Mouse (Mus musculus) neural tube, embryonic 14.5 days (tissue): ENCODE measurements around the gene Smim24. TPM values are rescaled to one million over a fixed set of nuclear protein-coding genes. Genes with fewer than 3 reads are reported as not detected.

ENCODE experiments used
- ATAC-seq: fragments of 200-750 bp; cut with Nextera tagmentation; 2 replicates; pipeline ENCODE4 v1.8.0; 2017; ENCODE audit warnings: low read depth, mild to moderate bottlenecking, moderate TSS enrichment, moderate library complexity
- H3K27ac ChIP-seq: fragments of 300-500 bp; sonication (generic); 2 replicates; pipeline ENCODE4 v1.5.1; 2014; ENCODE audit warnings: low read depth, mild to moderate bottlenecking, control low read depth, low read length, moderate library complexity, mixed read lengths
- H3K27me3 ChIP-seq: fragments of 300-500 bp; sonication (generic); 2 replicates; pipeline ENCODE4 v1.6.1; 2014; ENCODE audit warnings: low read length; ENCODE audit not compliant: control insufficient read depth, insufficient read depth
- H3K36me3 ChIP-seq: fragments of 300-500 bp; sonication (generic); 2 replicates; pipeline ENCODE4 v1.6.1; 2014; ENCODE audit warnings: low read length, mixed read lengths; ENCODE audit not compliant: control insufficient read depth, insufficient read depth
- H3K4me1 ChIP-seq: fragments of 300-500 bp; sonication (generic); 2 replicates; pipeline ENCODE4 v1.6.1; 2014; ENCODE audit warnings: low read length; ENCODE audit not compliant: control insufficient read depth, insufficient read depth
- H3K4me2 ChIP-seq: fragments of 300-500 bp; sonication (generic); 2 replicates; pipeline ENCODE4 v1.6.1; 2014; ENCODE audit warnings: mild to moderate bottlenecking, low read depth, low read length, control low read depth
- H3K4me3 ChIP-seq: fragments of 300-500 bp; sonication (generic); 2 replicates; pipeline ENCODE4 v1.5.1; 2014; ENCODE audit warnings: low read depth, low read length, control low read depth, mixed read lengths
- H3K9ac ChIP-seq: fragments of 300-500 bp; sonication (generic); replicated peaks from 2 replicates; pipeline ENCODE4 v1.6.1; 2014; ENCODE audit warnings: low read depth, mild to moderate bottlenecking, control low read depth, low read length, mixed read lengths
- H3K9me3 ChIP-seq: fragments of 300-500 bp; sonication (generic); 2 replicates; pipeline ENCODE4 v1.6.1; 2016; ENCODE audit warnings: low read length; ENCODE audit not compliant: control insufficient read depth
- WGBS: fragments of 180-500 bp; shearing (Covaris S2); extraction: QIAGEN DNeasy Blood & Tissue Kit; methylation state at CpG from one replicate; pipeline ENCODE4 v1.1.7; 2014; 5-methylcytosine and 5-hydroxymethylcytosine counted together
- polyA plus RNA-seq: library from polyadenylated mRNA; unstranded; fragments of >200 nt; fragmentation: Nextera tagmentation; extraction: Ambion mirVana; gene quantifications from 2 replicates; pipeline ENCODE4 v1.2.1, GENCODE M21; 2014

Smim24 gene
- polyA plus RNA-seq, 1 experiment from 2014 or later = 2.0 TPM

- Histone ChIP-seq H3K4me1 (peaks cover 20% of the 10 kb centered on the region), H3K4me2 (peak overlapping the region; percentile 39), H3K9ac (peak overlapping the region; percentile 32; the same call in 1 of the 2 replicates), H3K9me3 (no peaks in the 10 kb centered on the region), H3K36me3 (peaks cover 7% of the 10 kb centered on the region; the same call in 1 of the 2 replicates), H3K4me3 (0 out of 2 replicates have a peak overlapping the region, but pooled peaks have one; percentile 12), H3K27me3 (no peaks in the 10 kb centered on the region), H3K27ac (peak overlapping the region; percentile 22; the same call in 1 of the 2 replicates)
- ATAC-seq = no peak
- WGBS = 7% methylated on average over 19 of the region's 19 CpGs
Measured at GRCm38 (mm10) chr10:81393456-81394063, 709 bp downstream of the Smim24 start.

- Histone ChIP-seq H3K4me1 (peaks cover 15% of the 10 kb centered on the region), H3K27ac (no peak overlapping the region), H3K4me2 (no peak overlapping the region), H3K9ac (no peak overlapping the region), H3K27me3 (no peaks in the 10 kb centered on the region), H3K9me3 (no peaks in the 10 kb centered on the region), H3K36me3 (peaks cover 15% of the 10 kb centered on the region), H3K4me3 (no peak overlapping the region)
- no peak for ATAC-seq
- 16% methylated on average over 5 of the region's 5 CpGs for WGBS
Measured at GRCm38 (mm10) chr10:81395127-81395526, 2.3 kb downstream of the Smim24 start.

DNA sequence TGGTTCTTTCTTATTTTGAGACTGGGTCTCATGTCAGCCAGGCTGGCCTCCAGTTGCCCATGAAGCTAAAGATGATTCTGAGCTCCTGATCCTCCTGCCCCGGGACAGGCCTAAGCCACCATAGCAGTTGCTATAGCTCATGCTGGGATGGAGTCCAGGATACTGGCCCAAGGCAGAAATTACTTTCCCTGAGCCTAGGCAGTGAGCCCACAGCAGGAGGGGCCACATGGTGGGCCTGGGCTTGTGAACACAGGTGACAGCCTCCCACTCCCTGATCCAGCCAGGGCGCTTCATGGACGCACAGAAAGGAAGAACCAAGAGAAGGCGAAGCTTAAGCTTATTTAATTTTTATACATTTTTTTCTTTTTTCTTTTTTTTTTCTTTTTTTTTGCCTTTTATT, 3.0 kb downstream of the Smim24 start:
- no peaks in the 10 kb centered on the region for H3K27me3 ChIP-seq
- H3K4me3 ChIP-seq = no peak overlapping the region
- H3K4me1 ChIP-seq = peaks cover 19% of the 10 kb centered on the region
- 84% methylated on average over 4 of the region's 4 CpGs for WGBS
- no peak overlapping the region for H3K9ac ChIP-seq
- peak overlapping the region; percentile 55; the same call in 1 of the 2 replicates for H3K27ac ChIP-seq
- peaks cover 21% of the 10 kb centered on the region for H3K36me3 ChIP-seq
- no peak overlapping the region for H3K4me2 ChIP-seq
- no peaks in the 10 kb centered on the region for H3K9me3 ChIP-seq
- ATAC-seq = no peak

- Histone ChIP-seq H3K27ac (no peak overlapping the region), H3K4me3 (no peak overlapping the region)
- no peak for ATAC-seq
Measured at GRCm38 (mm10) chr10:81396749-81397148, 3.9 kb downstream of the Smim24 start.

GRCm38 (mm10) chr10:81399296-81399695, 6.4 kb downstream of the Smim24 start:
- ATAC-seq = no peak
- no peak overlapping the region; the same call in 1 of the 2 replicates for H3K27ac ChIP-seq
- no peaks in the 10 kb centered on the region for H3K27me3 ChIP-seq
- no peak overlapping the region for H3K9ac ChIP-seq
- peaks cover 25% of the 10 kb centered on the region for H3K36me3 ChIP-seq
- WGBS = 50% methylated on average over 5 of the region's 5 CpGs
- H3K4me2 ChIP-seq = no peak overlapping the region
- no peak overlapping the region for H3K4me3 ChIP-seq
- peaks cover 36% of the 10 kb centered on the region for H3K4me1 ChIP-seq
- no peaks in the 10 kb centered on the region for H3K9me3 ChIP-seq

More at GRCm38 (mm10) chr10:81396749-81397148, 3.9 kb downstream of the Smim24 start:
- Histone ChIP-seq H3K27me3 (no peaks in the 10 kb centered on the region), H3K9ac (0 out of 2 replicates have a peak overlapping the region, but pooled peaks have one; percentile 4), H3K4me2 (no peak overlapping the region), H3K9me3 (no peaks in the 10 kb centered on the region), H3K4me1 (peaks cover 27% of the 10 kb centered on the region), H3K36me3 (peaks cover 21% of the 10 kb centered on the region)
- 54% methylated on average over 5 of the region's 5 CpGs for WGBS

DNA sequence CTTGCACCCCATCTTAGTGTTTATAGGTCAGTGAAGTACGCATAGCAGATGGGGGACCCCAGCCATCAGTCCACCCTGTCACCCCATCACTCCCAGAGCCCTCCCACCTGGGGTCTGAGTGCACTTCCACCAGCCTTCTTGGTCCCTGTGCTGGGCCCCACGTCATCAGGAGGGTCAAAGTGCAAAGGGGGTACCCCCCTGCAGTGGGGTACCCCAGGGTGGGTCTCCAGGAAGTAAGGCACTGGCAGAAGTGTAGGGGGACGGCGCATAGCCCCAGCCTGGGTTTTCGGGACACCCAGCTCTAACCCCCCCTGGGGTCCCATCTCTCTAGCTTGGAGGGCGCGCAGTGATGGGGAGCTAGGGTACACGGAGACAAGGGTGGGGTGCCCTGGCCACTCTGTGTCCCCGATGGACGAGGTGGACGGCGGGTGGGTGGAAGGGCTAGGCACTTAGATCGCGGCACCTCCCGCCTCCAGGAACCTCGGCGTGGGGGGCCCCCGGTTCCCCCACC, 7.0 kb downstream of the Smim24 start:
- H3K9ac ChIP-seq = no peak overlapping the region

DNA sequence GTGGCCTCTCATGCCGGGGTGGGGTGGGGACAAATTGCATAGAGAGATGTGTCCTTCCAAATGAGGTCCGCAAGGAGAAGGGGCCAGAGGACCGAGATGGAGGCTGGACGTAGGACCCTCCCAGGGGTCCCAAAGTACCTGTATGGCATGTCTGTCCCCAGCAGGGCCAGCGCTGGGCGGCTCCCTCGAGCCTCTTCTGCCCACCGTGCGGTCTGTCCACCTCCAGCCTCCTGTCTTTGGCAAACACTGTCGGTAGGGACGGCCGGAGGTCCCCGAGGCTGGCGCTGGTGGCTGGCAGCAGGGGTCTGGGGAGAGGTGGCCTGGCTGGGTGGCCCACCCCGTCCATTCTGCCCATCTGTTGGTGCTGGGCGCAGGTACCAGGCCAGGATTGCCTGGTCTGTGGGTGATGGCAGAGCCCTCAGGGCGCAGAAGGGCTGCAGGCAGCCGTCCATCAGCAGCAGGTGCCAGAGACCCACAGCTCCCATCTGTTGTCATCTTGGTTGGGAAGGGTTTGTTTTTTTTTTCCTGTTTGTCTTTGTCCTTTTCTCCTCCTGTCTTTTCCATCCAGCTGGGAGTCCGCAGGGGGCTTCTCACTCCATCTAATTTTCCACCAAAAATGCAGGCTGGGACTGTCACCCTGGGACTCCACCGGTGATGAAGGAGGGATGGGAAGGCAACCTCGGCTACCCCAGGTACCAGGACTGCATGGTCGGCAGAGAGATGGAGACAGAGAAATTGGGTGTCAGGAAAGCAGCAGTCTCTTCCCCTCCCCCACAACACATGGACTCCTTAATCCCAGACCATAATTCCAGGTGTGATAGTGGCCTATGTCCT, 7.7 kb downstream of the Smim24 start:
- H3K4me3 ChIP-seq = 0 out of 2 replicates have a peak overlapping the region, but pooled peaks have one; percentile 7

More for the DNA sequence above, 7.0 kb downstream of the Smim24 start:
- 79% methylated on average over 18 of the region's 18 CpGs for WGBS
- H3K27me3 ChIP-seq = no peaks in the 10 kb centered on the region
- H3K27ac ChIP-seq = no peak overlapping the region
- no peak overlapping the region for H3K4me3 ChIP-seq
- H3K4me2 ChIP-seq = no peak overlapping the region
- peaks cover 36% of the 10 kb centered on the region for H3K4me1 ChIP-seq
- H3K9me3 ChIP-seq = no peaks in the 10 kb centered on the region
- no peak for ATAC-seq
- H3K36me3 ChIP-seq = peaks cover 30% of the 10 kb centered on the region

GRCm38 (mm10) chr10:81401205-81401520, 8.3 kb downstream of the Smim24 start:
- no peak overlapping the region for H3K9ac ChIP-seq
- H3K36me3 ChIP-seq = peaks cover 37% of the 10 kb centered on the region
- H3K4me1 ChIP-seq = peaks cover 36% of the 10 kb centered on the region
- H3K4me3 ChIP-seq = no peak overlapping the region
- no peaks in the 10 kb centered on the region for H3K27me3 ChIP-seq
- WGBS = 23% methylated on average over 10 of the region's 10 CpGs
- H3K9me3 ChIP-seq = no peaks in the 10 kb centered on the region
- ATAC-seq = peak; percentile 7; the same call in 1 of the 2 replicates
- H3K27ac ChIP-seq = peak overlapping the region; percentile 81
- no peak overlapping the region; the same call in 1 of the 2 replicates for H3K4me2 ChIP-seq

More for the DNA sequence above, 7.7 kb downstream of the Smim24 start:
- peaks cover 32% of the 10 kb centered on the region for H3K36me3 ChIP-seq
- no peak for ATAC-seq
- H3K27me3 ChIP-seq = no peaks in the 10 kb centered on the region
- H3K4me1 ChIP-seq = peaks cover 36% of the 10 kb centered on the region
- H3K9me3 ChIP-seq = no peaks in the 10 kb centered on the region
- H3K27ac ChIP-seq = 0 out of 2 replicates have a peak overlapping the region, but pooled peaks have one; percentile 81
- H3K9ac ChIP-seq = no peak overlapping the region
- 37% methylated on average over 17 of the region's 22 CpGs for WGBS
- no peak overlapping the region; the same call in 1 of the 2 replicates for H3K4me2 ChIP-seq
